Mouse (Mus musculus) left cerebral cortex, postnatal 25 days (tissue): ENCODE data around the gene F2rl2. TPM values are rescaled to one million over a fixed set of nuclear protein-coding genes. Genes with fewer than 3 reads are reported as not detected.

Experiments used
- total RNA-seq, 2 experiments: library from RNA; stranded (reverse); gene quantifications; 2 replicates each; pipeline ENCODE4 v1.2.3; 2021

Gene F2rl2
- total RNA-seq, 2 experiments from 2014 or later: 1.1 to 1.5 TPM

Other genes with a start within 250 kb of the F2rl2 start
- not detected for gene S100z, start 218.1 kb upstream of the F2rl2 start, total RNA-seq
- gene F2rl1, start 171.6 kb upstream of the F2rl2 start, total RNA-seq: under 1 TPM; 0.21 to 0.30 TPM
- gene F2r, start 78.4 kb upstream of the F2rl2 start, total RNA-seq: 1 to 10 TPM; 3.7 to 4.0 TPM
- gene Iqgap2, start 195.1 kb downstream of the F2rl2 start, total RNA-seq: 10 to 100 TPM; 16.8 to 19.0 TPM